Mouse (Mus musculus): ENCODE measurements around the gene Fam76b.

DNA sequence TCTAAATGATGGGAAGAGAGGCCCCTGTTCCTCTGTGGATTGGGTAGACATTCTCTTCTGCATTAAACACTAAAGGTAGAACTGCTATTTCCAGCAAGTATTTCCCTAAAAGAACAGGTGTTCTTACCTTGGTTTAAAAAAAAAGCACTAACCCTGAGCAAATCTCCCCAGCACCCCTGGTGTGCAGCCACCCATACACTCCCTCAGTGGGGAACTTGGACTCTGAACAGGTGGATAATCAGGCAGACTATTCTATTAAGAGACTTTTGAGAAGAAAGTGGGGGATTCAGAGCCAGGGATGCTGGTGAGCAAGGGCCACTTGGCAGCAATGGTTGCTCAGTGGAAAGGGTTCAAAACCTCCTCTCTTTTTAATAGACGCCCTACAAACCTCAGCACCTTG is 28.7 kb downstream of the Fam76b start:
- TF ChIP-seq CTCF (IDR thresholded peaks at IDR 0.05; ENCODE audit: control insufficient read depth, insufficient read depth, insufficient read length) (no peak), MAX (IDR thresholded peaks at IDR 0.05) (no peak), MYOG (IDR thresholded peaks at IDR 0.05; ENCODE audit: control insufficient read depth, extremely low read depth, insufficient read length) (no peak), CEBPB (IDR thresholded peaks at IDR 0.05; ENCODE audit: low read depth) (no peak), USF1 (IDR thresholded peaks at IDR 0.05; ENCODE audit: low read depth) (no peak), FOSL1 (IDR thresholded peaks at IDR 0.05; ENCODE audit: insufficient read depth, low read length, poor library complexity, severe bottlenecking) (no peak), MYOD1 (IDR thresholded peaks at IDR 0.05; ENCODE audit: control insufficient read depth, insufficient read length, low read depth) (no peak)
